Mouse (Mus musculus) cerebellum, adult 2 months (tissue): Measurements from ENCODE around the gene March10.

ENCODE experiments used
- CTCF ChIP-seq: fragments of 200-500 bp; IDR thresholded peaks from 2 replicates; pipeline ENCODE4 v1.5.1; 2011; ENCODE audit warnings: low read depth, mild to moderate bottlenecking, control low read depth, low read length, moderate library complexity, borderline replicate concordance; ENCODE audit not compliant: insufficient read depth
- POLR2A ChIP-seq: fragments of 200-500 bp; IDR thresholded peaks from 2 replicates; pipeline ENCODE4 v1.6.1; 2011; ENCODE audit warnings: low read length, control low read depth, borderline replicate concordance; ENCODE audit not compliant: insufficient read depth

DNA sequence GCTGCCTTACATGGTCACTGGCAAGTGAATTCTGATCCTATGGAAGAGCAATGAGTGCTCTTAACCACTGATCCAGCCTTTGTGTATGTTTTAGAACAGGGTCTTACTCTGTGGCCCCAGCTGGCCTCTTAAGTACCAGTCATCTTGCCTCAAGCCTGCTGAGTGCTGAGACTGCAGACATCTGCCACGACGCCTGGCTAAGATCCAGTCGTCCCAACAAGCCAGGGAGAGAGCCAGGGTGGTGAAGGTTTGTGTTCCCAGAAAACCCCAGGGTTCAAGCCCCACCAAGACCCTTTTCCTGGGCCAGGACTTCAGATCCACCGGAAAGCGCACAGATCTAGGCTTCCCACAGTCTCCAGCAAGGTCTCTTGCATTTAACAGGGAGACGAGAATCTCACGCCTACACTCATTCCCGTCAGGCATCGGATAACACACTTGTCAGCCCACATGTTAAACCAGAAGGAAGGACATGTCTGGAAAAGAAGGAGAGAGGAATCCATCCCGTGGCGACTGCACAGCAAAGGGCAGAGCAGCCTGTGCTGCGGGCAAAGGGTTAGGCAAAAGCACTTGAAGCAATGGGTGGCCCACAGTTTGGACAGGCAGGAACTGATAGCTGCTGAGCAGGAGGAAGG, 144.1 kb downstream of the March10 start:
- TF ChIP-seq CTCF (no peak), POLR2A (no peak)
